Mouse (Mus musculus): ENCODE results near the gene Cntrob. TPM values are rescaled to one million over a fixed set of nuclear protein-coding genes. Genes with fewer than 3 reads are reported as not detected.

Gene Cntrob
- polyA plus RNA-seq, 1 experiment from 2014 or later = 16.6 TPM

DNA sequence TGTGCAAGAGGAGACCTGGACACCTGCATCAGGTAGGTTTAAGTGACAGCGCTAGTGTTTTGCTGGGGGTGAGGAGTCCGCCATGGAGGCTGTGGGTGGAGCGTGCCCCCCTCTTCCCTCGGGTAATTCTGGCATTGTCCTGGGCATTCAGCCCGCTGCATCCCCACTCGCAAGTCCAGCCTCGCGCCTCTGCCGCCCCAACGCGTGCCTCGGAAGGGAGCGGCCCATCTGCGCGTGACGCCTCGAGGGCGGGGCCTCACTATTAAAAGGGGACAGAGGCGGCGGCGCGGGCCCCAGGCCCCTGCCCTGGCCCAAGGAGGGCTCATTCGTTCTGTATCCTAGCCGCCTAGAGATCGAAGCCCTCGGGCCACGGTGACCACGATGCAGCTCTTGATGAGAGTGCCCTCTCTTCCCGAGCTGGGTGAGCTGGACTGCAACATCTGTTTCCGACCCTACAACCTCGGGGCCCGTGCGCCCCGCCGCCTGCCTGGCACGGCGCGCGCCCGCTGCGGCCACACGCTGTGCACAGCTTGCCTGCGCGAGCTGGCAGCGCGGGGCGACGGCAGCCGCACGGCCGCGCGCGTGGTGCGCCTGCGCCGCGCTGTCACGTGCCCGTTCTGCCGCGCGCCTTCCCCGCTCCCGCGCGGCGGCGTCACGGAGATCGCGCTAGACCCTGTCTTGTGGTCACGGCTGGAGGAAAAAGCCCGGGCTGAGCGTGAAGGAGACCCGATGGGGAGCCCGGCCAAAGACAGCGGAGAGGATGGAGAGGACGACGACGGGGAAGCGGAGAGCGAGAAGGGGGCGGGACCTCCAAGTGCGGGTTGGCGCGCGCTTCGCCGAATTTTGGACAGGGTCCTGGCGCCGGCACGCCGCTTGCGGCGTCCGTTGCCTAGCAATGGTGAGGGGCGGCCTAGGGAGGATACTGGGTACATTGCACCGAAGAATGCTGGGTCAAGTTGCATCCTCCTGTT, 16.9 kb upstream of the Cntrob start, which contains the start of gene Rnf227:
Rnf227 (plus strand) TSS at position 301 of the 971 bp plus-strand sequence.
- H3K9me3 ChIP-seq (ENCODE audit: low read depth, low read length) = no peaks in the 10 kb centered on the region
- no peaks in the 10 kb centered on the region for H3K27me3 ChIP-seq (ENCODE audit: insufficient read depth, low read length)
- peaks cover 30% of the 10 kb centered on the region for H3K36me3 ChIP-seq (ENCODE audit: insufficient read depth)
- TF ChIP-seq CTCF (IDR thresholded peaks at IDR 0.05; ENCODE audit: low read depth) = no peak
- H3K9ac ChIP-seq = peak within 1 kb of the TSS; percentile 62
- 1% methylated on average over 99 of the region's 99 CpGs for WGBS
- peak; percentile 89 for ATAC-seq (ENCODE audit: insufficient read depth)
- 0 out of 2 replicates have a peak, but pooled peaks cover 2% of the 10 kb centered on the region for H3K4me1 ChIP-seq (ENCODE audit: insufficient read depth)
- H3K27ac ChIP-seq (ENCODE audit: low read depth) = peak within 1 kb of the TSS; percentile 60; the same call in 1 of the 2 replicates
- DNase-seq = peak; percentile 88
- H3K4me2 ChIP-seq = peak within 1 kb of the TSS; percentile 88
- peak within 1 kb of the TSS; percentile 43 for H3K4me3 ChIP-seq (ENCODE audit: low read depth, low read length)

- Histone ChIP-seq H3K27ac (ENCODE audit: low read depth) (no peak overlapping the region), H3K9ac (no peak overlapping the region), H3K4me1 (ENCODE audit: insufficient read depth) (no peaks in the 10 kb centered on the region; the same call in 1 of the 2 replicates), H3K9me3 (ENCODE audit: low read depth, low read length) (no peaks in the 10 kb centered on the region), H3K36me3 (ENCODE audit: insufficient read depth) (no peaks in the 10 kb centered on the region), H3K4me3 (ENCODE audit: low read depth, low read length) (no peak overlapping the region), H3K27me3 (ENCODE audit: insufficient read depth, low read length) (no peaks in the 10 kb centered on the region), H3K4me2 (no peak overlapping the region)
- ATAC-seq (ENCODE audit: insufficient read depth) (no peak), DNase-seq (no peak)
- no peak for TF ChIP-seq CTCF (IDR thresholded peaks at IDR 0.05; ENCODE audit: low read depth)
- 49% methylated on average over 4 of the region's 4 CpGs for WGBS
Observed at GRCm38 (mm10) chr11:69334796-69335195, 11.2 kb upstream of the Cntrob start.

DNA sequence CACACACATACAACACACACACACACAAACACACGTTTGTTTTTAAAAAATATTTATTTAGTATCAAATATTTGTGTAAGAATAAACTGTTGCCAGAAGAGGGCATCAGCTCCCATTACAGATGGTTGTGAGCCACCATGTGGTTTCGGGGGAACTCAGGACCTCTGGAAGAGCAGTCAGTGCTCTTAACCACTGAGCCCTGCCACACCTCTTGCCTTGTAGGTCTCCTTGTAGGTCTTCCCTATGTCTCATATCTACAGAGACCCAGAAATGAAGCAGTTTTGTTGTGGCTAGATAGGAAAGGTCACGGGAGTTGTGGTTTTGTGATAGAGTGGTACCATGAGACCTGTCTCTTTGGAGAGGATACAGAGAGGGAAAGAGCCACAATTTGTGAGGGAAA, 10.3 kb upstream of the Cntrob start:
- Histone ChIP-seq H3K4me3 (ENCODE audit: low read depth, low read length) (no peak overlapping the region), H3K36me3 (ENCODE audit: insufficient read depth) (no peaks in the 10 kb centered on the region), H3K4me1 (ENCODE audit: insufficient read depth) (no peaks in the 10 kb centered on the region; the same call in 1 of the 2 replicates), H3K27ac (ENCODE audit: low read depth) (no peak overlapping the region), H3K9me3 (ENCODE audit: low read depth, low read length) (no peaks in the 10 kb centered on the region), H3K4me2 (no peak overlapping the region), H3K9ac (no peak overlapping the region), H3K27me3 (ENCODE audit: insufficient read depth, low read length) (no peaks in the 10 kb centered on the region)
- WGBS = 49% methylated on average over 3 of the region's 3 CpGs
- TF ChIP-seq CTCF (IDR thresholded peaks at IDR 0.05; ENCODE audit: low read depth) = 0 out of 2 replicates have a peak, but pooled peaks have one; percentile 17
- peak; percentile 42 for DNase-seq
- ATAC-seq (ENCODE audit: insufficient read depth) = no peak

- Histone ChIP-seq H3K9me3 (ENCODE audit: low read depth, low read length) (no peaks in the 10 kb centered on the region), H3K27me3 (ENCODE audit: insufficient read depth, low read length) (peaks cover 3% of the 10 kb centered on the region; the same call in 1 of the 2 replicates), H3K36me3 (ENCODE audit: insufficient read depth) (no peaks in the 10 kb centered on the region), H3K9ac (peak overlapping the region; percentile 47; the same call in 1 of the 2 replicates), H3K4me2 (peak overlapping the region; percentile 62), H3K27ac (ENCODE audit: low read depth) (no peak overlapping the region), H3K4me3 (ENCODE audit: low read depth, low read length) (no peak overlapping the region), H3K4me1 (ENCODE audit: insufficient read depth) (no peaks in the 10 kb centered on the region; the same call in 1 of the 2 replicates)
- DNase-seq (no peak), ATAC-seq (ENCODE audit: insufficient read depth) (no peak)
- no peak for TF ChIP-seq CTCF (IDR thresholded peaks at IDR 0.05; ENCODE audit: low read depth)
- WGBS = 31% methylated on average over 8 of the region's 8 CpGs
Observed at GRCm38 (mm10) chr11:69332713-69333253, 9.2 kb upstream of the Cntrob start.

DNA sequence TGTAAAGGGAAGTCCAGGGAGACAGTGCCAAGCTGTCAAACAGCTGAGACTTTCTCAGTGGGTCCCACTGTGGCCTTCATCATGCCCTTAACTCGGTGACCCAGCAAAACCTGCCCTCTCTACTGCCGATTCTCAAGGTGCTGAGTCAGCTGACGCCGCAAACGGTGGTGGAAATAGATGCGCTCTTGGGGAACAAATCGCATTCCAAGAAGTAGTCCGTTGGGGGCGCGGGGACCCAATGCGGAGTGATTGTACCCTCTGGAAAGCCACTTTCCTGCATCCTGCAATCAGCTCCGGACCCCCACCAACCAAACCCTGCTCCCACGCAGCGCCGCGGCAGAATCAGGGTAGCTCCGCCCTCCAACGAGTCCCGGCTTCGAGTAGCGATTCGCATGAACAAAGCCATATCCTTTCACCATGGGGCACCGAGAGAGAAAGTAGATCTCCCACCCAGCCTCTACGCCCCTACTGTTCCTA, 8.4 kb upstream of the Cntrob start:
- Histone ChIP-seq H3K9ac (peak overlapping the region; percentile 47), H3K4me3 (ENCODE audit: low read depth, low read length) (peak overlapping the region; percentile 43), H3K36me3 (ENCODE audit: insufficient read depth) (no peaks in the 10 kb centered on the region), H3K9me3 (ENCODE audit: low read depth, low read length) (no peaks in the 10 kb centered on the region), H3K4me2 (peak overlapping the region; percentile 62), H3K27me3 (ENCODE audit: insufficient read depth, low read length) (peaks cover 11% of the 10 kb centered on the region; the same call in 1 of the 2 replicates), H3K27ac (ENCODE audit: low read depth) (peak overlapping the region; percentile 10; the same call in 1 of the 2 replicates), H3K4me1 (ENCODE audit: insufficient read depth) (no peaks in the 10 kb centered on the region; the same call in 1 of the 2 replicates)
- under 1% methylated on average over 24 of the region's 24 CpGs for WGBS
- ATAC-seq (ENCODE audit: insufficient read depth) = peak; percentile 66
- 0 out of 2 replicates have a peak, but pooled peaks have one; percentile 10 for TF ChIP-seq CTCF (IDR thresholded peaks at IDR 0.05; ENCODE audit: low read depth)
- peak; percentile 88 for DNase-seq

DNA sequence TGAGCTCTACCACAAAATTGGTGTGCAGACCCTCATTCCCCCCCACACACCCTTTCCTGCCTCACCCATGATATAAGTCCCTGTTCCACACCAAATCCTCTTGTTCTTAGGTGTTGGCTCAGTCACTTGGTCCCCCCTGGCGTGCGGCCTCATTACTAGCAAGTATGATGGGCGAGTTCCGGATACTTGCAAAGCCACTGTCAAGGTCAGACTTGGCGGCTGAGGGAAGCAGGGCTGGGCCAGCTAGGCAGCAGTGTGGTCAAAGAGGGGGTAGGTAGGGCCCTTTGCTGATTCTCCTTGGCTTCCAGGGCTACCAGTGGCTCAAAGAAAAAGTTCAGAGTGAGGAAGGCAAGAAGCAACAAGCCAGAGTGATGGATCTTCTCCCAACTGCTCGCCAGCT, 7.6 kb upstream of the Cntrob start:
- no peak overlapping the region for H3K27ac ChIP-seq (ENCODE audit: low read depth)
- ATAC-seq (ENCODE audit: insufficient read depth) = no peak

More for the DNA sequence above, 7.6 kb upstream of the Cntrob start:
- TF ChIP-seq CTCF (IDR thresholded peaks at IDR 0.05; ENCODE audit: low read depth) = no peak
- DNase-seq = no peak
- Histone ChIP-seq H3K4me2 (peak overlapping the region; percentile 62), H3K9ac (no peak overlapping the region), H3K27me3 (ENCODE audit: insufficient read depth, low read length) (peaks cover 18% of the 10 kb centered on the region), H3K9me3 (ENCODE audit: low read depth, low read length) (no peaks in the 10 kb centered on the region), H3K4me1 (ENCODE audit: insufficient read depth) (peaks cover 2% of the 10 kb centered on the region; the same call in 1 of the 2 replicates), H3K4me3 (ENCODE audit: low read depth, low read length) (peak overlapping the region; percentile 43; the same call in 1 of the 2 replicates), H3K36me3 (ENCODE audit: insufficient read depth) (no peaks in the 10 kb centered on the region)
- WGBS = 83% methylated on average over 6 of the region's 6 CpGs

Measured in lung, embryonic 14.5 days (tissue).